Mouse (Mus musculus): ENCODE measurements around the gene Olfr1156. TPM values are rescaled to one million over a fixed set of nuclear protein-coding genes. Genes with fewer than 3 reads are reported as not detected.

Gene Olfr1156
- total RNA-seq (2017): 0.12 TPM in 1 of 2 replicates, not detected in the other

- ATAC-seq (ENCODE audit: extremely low read depth, insufficient number of reproducible peaks, low FRiP score, poor library complexity, severe bottlenecking): no peak
These were observed at the start of gene Olfr1156 for GRCm38 (mm10) chr2:87953000-87953399. Gene Olfr1156, minus strand, starts transcription at chr2:87953100.

GRCm38 (mm10) chr2:87989813-87990212 lies 36.9 kb upstream of the Olfr1156 start, which contains the start of gene Olfr1158:
Gene Olfr1158, plus strand, starts transcription at chr2:87990113.
- ATAC-seq (ENCODE audit: extremely low read depth, insufficient number of reproducible peaks, low FRiP score, poor library complexity, severe bottlenecking): no peak

GRCm38 (mm10) chr2:87974563-87974962 lies 21.7 kb upstream of the Olfr1156 start, which contains the start of gene Olfr74:
Gene Olfr74, minus strand, starts transcription at chr2:87974663.
- no peak for ATAC-seq (ENCODE audit: extremely low read depth, insufficient number of reproducible peaks, low FRiP score, poor library complexity, severe bottlenecking)

- ATAC-seq (ENCODE audit: extremely low read depth, insufficient number of reproducible peaks, low FRiP score, poor library complexity, severe bottlenecking): no peak
These were observed 15.3 kb upstream of the Olfr1156 start, which contains the start of gene Olfr1157 for GRCm38 (mm10) chr2:87968199-87968598. Gene Olfr1157, minus strand, starts transcription at chr2:87968299.

GRCm38 (mm10) chr2:87945037-87945436 lies 7.9 kb downstream of the Olfr1156 start, which contains the start of gene Olfr1155:
Gene Olfr1155, minus strand, starts transcription at chr2:87945137.
- ATAC-seq (ENCODE audit: extremely low read depth, insufficient number of reproducible peaks, low FRiP score, poor library complexity, severe bottlenecking): no peak

- no peak for ATAC-seq (ENCODE audit: extremely low read depth, insufficient number of reproducible peaks, low FRiP score, poor library complexity, severe bottlenecking)
These were observed 47.8 kb downstream of the Olfr1156 start, which contains the start of gene Olfr1154 for GRCm38 (mm10) chr2:87905066-87905465. Gene Olfr1154, minus strand, starts transcription at chr2:87905166.

Other genes with a start within 250 kb of the Olfr1156 start
- gene Olfr1137, start 239.9 kb downstream of the Olfr1156 start, total RNA-seq (2017): not detected in 2 replicates
- gene Olfr1138, start 213.1 kb downstream of the Olfr1156 start, total RNA-seq (2017): not detected in 2 replicates
- gene Olfr1140, start 209.3 kb downstream of the Olfr1156 start, total RNA-seq (2017): not detected in 2 replicates
- gene Olfr1141, start 199.1 kb downstream of the Olfr1156 start, total RNA-seq (2017): not detected in 2 replicates
- gene Olfr152, start 173.6 kb downstream of the Olfr1156 start, total RNA-seq (2017): not detected in 2 replicates
- gene Olfr1143, start 152.5 kb downstream of the Olfr1156 start, total RNA-seq (2017): not detected in 2 replicates
- gene Olfr1145, start 143.3 kb downstream of the Olfr1156 start, total RNA-seq (2017): not detected in 2 replicates
- gene Olfr1148, start 122.6 kb downstream of the Olfr1156 start, total RNA-seq (2017): not detected in 2 replicates
- not detected in 2 replicates for gene Olfr1150-ps1, start 109.1 kb downstream of the Olfr1156 start, total RNA-seq (2017)
- not detected in 2 replicates for gene Olfr1151, start 97.2 kb downstream of the Olfr1156 start, total RNA-seq (2017)
- not detected in 2 replicates for gene Olfr1152, start 86.6 kb downstream of the Olfr1156 start, total RNA-seq (2017)
- not detected in 2 replicates for gene Olfr1153, start 58.1 kb downstream of the Olfr1156 start, total RNA-seq (2017)
- not detected in 2 replicates for gene Olfr1154, start 47.9 kb downstream of the Olfr1156 start, total RNA-seq (2017)
- not detected in 2 replicates for gene Olfr1155, start 8.0 kb downstream of the Olfr1156 start, total RNA-seq (2017)
- gene Olfr1157, start 15.2 kb upstream of the Olfr1156 start, total RNA-seq (2017): not detected in 2 replicates
- not detected in 2 replicates for gene Olfr74, start 21.6 kb upstream of the Olfr1156 start, total RNA-seq (2017)
- not detected in 2 replicates for gene Olfr1158, start 37.0 kb upstream of the Olfr1156 start, total RNA-seq (2017)
- not detected in 2 replicates for gene Olfr1160, start 55.2 kb upstream of the Olfr1156 start, total RNA-seq (2017)
- gene Olfr1161, start 69.7 kb upstream of the Olfr1156 start, total RNA-seq (2017): not detected in 2 replicates
- not detected in 2 replicates for gene Olfr73, start 84.6 kb upstream of the Olfr1156 start, total RNA-seq (2017)
- not detected in 2 replicates for gene Olfr1162, start 98.0 kb upstream of the Olfr1156 start, total RNA-seq (2017)
- gene Olfr1163, start 118.7 kb upstream of the Olfr1156 start, total RNA-seq (2017): not detected in 2 replicates
- gene Olfr1164, start 140.9 kb upstream of the Olfr1156 start, total RNA-seq (2017): not detected in 2 replicates
- not detected in 2 replicates for gene Olfr1166, start 175.2 kb upstream of the Olfr1156 start, total RNA-seq (2017)
- not detected in 2 replicates for gene Olfr1167, start 202.1 kb upstream of the Olfr1156 start, total RNA-seq (2017)
- not detected in 2 replicates for gene Olfr1168, start 228.8 kb upstream of the Olfr1156 start, total RNA-seq (2017)